Mouse (Mus musculus) thymus, adult 2 months (tissue): ENCODE results near the gene Kirrel.

Source experiments
- CTCF ChIP-seq: fragments of 200-500 bp; IDR thresholded peaks from 2 replicates; pipeline ENCODE4 v1.5.1; 2012; ENCODE audit warnings: mild to moderate bottlenecking, control low read depth, low read length, moderate library complexity, borderline replicate concordance; ENCODE audit not compliant: control insufficient read depth, poor library complexity, insufficient read depth; ENCODE audit errors: extremely low read depth
- POLR2A ChIP-seq: fragments of 200-500 bp; IDR thresholded peaks from 2 replicates; pipeline ENCODE4 v1.6.1; 2012; ENCODE audit warnings: mild to moderate bottlenecking, low read length, control low read depth, moderate library complexity; ENCODE audit not compliant: control insufficient read depth, poor library complexity, insufficient read depth; ENCODE audit errors: extremely low read depth

GRCm38 (mm10) chr3:87030855-87031254, 143.7 kb downstream of the Kirrel start:
- TF ChIP-seq CTCF, result no peak
- no peak for TF ChIP-seq POLR2A
